Mouse (Mus musculus) midbrain, embryonic 12.5 days (tissue): ENCODE data around the gene Rgs12. TPM values are rescaled to one million over a fixed set of nuclear protein-coding genes. Genes with fewer than 3 reads are reported as not detected.
A peak's percentile ranks its signal among the peaks of the same experiment; 100 is the strongest.

ENCODE experiments used
- ATAC-seq: fragments of 200-750 bp; cut with Nextera tagmentation; 2 replicates; pipeline ENCODE4 v1.8.0; 2017; ENCODE audit warnings: low read depth, moderate TSS enrichment, moderate library complexity; ENCODE audit not compliant: low FRiP score
- H3K27ac ChIP-seq: fragments of 300-500 bp; sonication (generic); replicated peaks from 2 replicates; pipeline ENCODE4 v1.5.1; 2016; ENCODE audit warnings: mild to moderate bottlenecking
- H3K27me3 ChIP-seq: fragments of 300-500 bp; sonication (generic); 2 replicates; pipeline ENCODE4 v1.6.1; 2016; ENCODE audit warnings: mild to moderate bottlenecking
- H3K36me3 ChIP-seq: fragments of 300-500 bp; sonication (generic); 2 replicates; pipeline ENCODE4 v1.6.1; 2016
- H3K4me1 ChIP-seq: fragments of 300-500 bp; sonication (generic); 2 replicates; pipeline ENCODE4 v1.6.1; 2016
- H3K4me2 ChIP-seq: fragments of 300-500 bp; sonication (generic); replicated peaks from 2 replicates; pipeline ENCODE4 v1.6.1; 2016; ENCODE audit warnings: mild to moderate bottlenecking, moderate library complexity
- H3K4me3 ChIP-seq: fragments of 300-500 bp; sonication (generic); 2 replicates; pipeline ENCODE4 v1.5.1; 2016; ENCODE audit warnings: mild to moderate bottlenecking
- H3K9ac ChIP-seq: fragments of 300-500 bp; sonication (generic); replicated peaks from 2 replicates; pipeline ENCODE4 v1.6.1; 2016; ENCODE audit warnings: mild to moderate bottlenecking, moderate library complexity
- H3K9me3 ChIP-seq: fragments of 300-500 bp; sonication (generic); 2 replicates; pipeline ENCODE4 v1.6.1; 2016; ENCODE audit warnings: mild to moderate bottlenecking
- WGBS: fragments of 180-500 bp; shearing (Covaris S2); methylation state at CpG from one replicate; pipeline ENCODE4 v1.1.7; 2016; 5-methylcytosine and 5-hydroxymethylcytosine counted together
- polyA plus RNA-seq: library from polyadenylated mRNA; unstranded; fragments of >200 nt; fragmentation: Nextera tagmentation; extraction: Ambion mirVana; gene quantifications from 2 replicates; pipeline ENCODE4 v1.2.1, GENCODE M21; 2016

Gene Rgs12
- polyA plus RNA-seq, 1 experiment from 2014 or later = 84.6 TPM

DNA sequence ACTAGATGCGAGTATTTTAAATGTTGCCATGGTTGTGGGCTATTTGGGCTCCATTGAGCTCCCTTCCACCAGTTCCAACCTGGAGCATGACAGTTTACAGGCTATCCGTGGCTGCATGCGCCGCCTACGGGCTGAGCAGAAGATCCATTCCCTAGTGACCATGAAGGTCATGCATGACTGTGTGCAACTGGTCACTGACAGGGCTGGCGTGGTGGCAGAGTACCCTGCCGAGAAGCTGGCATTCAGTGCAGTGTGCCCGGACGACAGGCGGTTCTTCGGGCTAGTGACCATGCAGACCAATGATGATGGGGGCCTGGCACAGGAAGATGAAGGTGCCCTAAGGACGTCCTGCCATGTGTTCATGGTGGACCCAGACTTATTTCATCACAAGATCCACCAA lies 16.3 kb downstream of the Rgs12 start:
- Histone ChIP-seq H3K27ac (no peak overlapping the region), H3K4me3 (no peak overlapping the region), H3K36me3 (peaks cover 52% of the 10 kb centered on the region), H3K9ac (no peak overlapping the region), H3K9me3 (no peaks in the 10 kb centered on the region), H3K4me2 (no peak overlapping the region), H3K27me3 (no peaks in the 10 kb centered on the region), H3K4me1 (peaks cover 12% of the 10 kb centered on the region)
- no peak for ATAC-seq
- 96% methylated on average over 12 of the region's 12 CpGs for WGBS

DNA sequence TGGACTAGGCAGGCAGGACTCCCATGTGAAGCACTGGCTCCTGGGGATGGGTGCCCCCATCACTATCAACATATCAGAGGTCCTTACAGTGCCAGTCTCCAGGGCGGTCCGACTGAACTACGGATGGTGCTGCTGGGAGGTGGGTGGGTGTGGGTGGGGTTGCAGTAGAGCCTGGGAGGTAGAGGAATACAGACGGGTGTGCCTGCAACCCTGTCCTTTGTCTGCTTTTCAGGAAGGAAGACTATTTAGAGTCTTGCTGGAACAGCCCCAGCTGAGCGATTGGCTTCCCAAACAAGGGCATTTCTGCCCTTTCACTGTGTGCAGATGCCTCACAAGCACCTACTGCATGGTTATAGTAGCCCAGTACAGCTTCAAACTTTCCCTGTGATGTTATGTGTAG lies 19.1 kb downstream of the Rgs12 start:
- no peak for ATAC-seq

DNA sequence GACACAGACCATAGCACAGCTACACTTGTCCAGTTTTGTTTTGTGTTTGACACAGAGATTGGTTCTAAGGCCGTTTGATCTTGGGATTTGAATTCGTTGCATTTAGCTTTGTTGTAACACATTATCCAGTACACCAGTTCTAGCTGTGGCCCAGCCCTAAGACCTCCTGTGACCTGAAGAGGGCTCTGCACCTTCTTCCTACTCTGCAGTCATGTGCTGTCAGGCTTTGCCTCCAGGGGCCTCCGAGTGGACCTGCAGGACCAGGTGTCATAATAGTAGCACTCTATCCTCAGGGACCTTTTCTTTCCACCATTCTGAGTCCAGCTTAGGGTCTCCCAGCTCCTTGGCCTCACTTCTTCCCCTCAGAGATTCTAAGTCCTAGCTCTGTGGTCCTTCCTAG lies 23.2 kb downstream of the Rgs12 start:
- H3K4me1 ChIP-seq = peaks cover 9% of the 10 kb centered on the region
- no peaks in the 10 kb centered on the region for H3K27me3 ChIP-seq
- H3K4me3 ChIP-seq = no peak overlapping the region
- WGBS = 86% methylated on average over 3 of the region's 3 CpGs
- no peaks in the 10 kb centered on the region for H3K9me3 ChIP-seq
- H3K9ac ChIP-seq = no peak overlapping the region
- H3K36me3 ChIP-seq = peaks cover 74% of the 10 kb centered on the region
- H3K27ac ChIP-seq = no peak overlapping the region
- ATAC-seq = no peak
- no peak overlapping the region for H3K4me2 ChIP-seq

More for the DNA sequence above, 19.1 kb downstream of the Rgs12 start:
- H3K9ac ChIP-seq = no peak overlapping the region
- H3K27me3 ChIP-seq = no peaks in the 10 kb centered on the region
- H3K9me3 ChIP-seq = no peaks in the 10 kb centered on the region
- peaks cover 72% of the 10 kb centered on the region for H3K36me3 ChIP-seq
- no peak overlapping the region for H3K27ac ChIP-seq
- H3K4me3 ChIP-seq = no peak overlapping the region
- H3K4me2 ChIP-seq = no peak overlapping the region
- 87% methylated on average over 5 of the region's 5 CpGs for WGBS
- H3K4me1 ChIP-seq = peaks cover 9% of the 10 kb centered on the region

DNA sequence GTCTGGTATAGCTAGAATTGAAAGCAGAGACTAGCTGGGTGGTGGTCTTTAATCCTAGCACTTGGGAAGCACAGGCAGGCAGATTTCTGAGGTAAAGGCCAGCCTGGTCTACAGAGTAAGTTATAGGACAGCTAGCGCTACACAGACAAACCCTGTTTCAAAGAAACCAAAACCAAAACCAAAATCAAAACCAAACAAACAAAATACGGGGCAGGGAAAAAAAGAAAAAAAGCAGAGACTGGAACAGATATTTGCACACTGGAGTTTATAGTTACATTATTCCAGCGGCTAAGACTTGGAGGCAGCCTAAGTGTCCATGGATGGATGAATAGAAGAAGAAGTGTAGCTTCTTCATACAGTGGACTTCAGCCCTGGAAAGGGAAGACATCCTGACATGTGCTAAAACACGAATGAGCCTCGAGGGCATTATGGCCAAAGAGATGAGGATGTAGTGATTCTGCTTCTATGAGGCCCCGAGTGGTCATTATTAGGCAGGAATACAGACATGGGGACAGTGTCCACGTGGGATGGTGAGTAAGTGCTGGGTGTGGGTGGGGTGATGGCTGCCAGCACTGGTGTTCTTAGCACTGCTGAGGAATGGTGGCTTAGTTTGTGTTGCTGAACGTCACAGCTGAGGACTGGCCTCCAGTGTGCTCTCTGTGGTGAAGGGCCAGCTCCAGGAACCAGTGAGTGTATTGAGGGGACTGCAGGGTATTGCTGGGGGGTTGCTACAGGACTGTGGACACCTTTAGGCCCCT lies 24.5 kb downstream of the Rgs12 start:
- Histone ChIP-seq H3K4me1 (peaks cover 9% of the 10 kb centered on the region), H3K4me2 (no peak overlapping the region), H3K27me3 (no peaks in the 10 kb centered on the region), H3K36me3 (peaks cover 71% of the 10 kb centered on the region), H3K9me3 (no peaks in the 10 kb centered on the region), H3K27ac (no peak overlapping the region), H3K4me3 (no peak overlapping the region), H3K9ac (0 out of 2 replicates have a peak overlapping the region, but pooled peaks have one; percentile 1)
- WGBS = 84% methylated on average over 8 of the region's 8 CpGs
- ATAC-seq = no peak

DNA sequence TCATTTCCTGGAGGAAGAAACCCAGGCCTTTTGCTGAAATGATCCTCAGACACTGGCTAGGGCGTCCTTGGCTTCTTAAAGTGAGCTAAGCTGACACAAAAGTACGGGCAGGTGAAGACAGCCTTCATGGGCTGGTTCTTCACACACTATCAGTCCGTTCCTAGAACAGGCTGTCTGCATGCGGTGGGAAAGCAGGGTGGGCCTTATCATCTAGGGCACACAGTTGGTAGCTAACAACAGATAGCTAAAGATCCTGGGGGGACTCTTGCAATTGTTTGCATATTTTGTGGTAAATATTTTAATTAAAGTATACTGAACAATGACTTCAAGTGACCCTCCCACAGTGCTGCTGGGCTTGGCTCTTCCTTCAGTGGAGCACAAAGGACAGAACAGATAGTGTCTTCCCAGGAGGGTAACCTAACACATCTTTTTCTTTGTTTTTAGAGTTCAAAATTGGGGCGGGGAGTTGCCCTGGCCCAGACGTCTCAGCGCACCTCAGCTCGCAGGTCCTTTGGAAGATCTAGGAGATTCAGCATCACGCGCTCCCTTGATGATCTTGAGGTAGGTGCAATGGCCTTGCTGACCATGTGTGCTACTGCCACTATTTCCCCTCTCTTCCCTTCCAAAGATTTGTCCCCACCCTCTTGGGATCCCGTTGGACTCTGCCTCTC lies 25.7 kb downstream of the Rgs12 start:
- Histone ChIP-seq H3K9me3 (no peaks in the 10 kb centered on the region), H3K36me3 (peaks cover 74% of the 10 kb centered on the region), H3K4me2 (no peak overlapping the region), H3K4me3 (no peak overlapping the region), H3K27ac (no peak overlapping the region), H3K27me3 (no peaks in the 10 kb centered on the region), H3K4me1 (peaks cover 4% of the 10 kb centered on the region), H3K9ac (no peak overlapping the region)
- 90% methylated on average over 11 of the region's 11 CpGs for WGBS
- ATAC-seq = no peak

DNA sequence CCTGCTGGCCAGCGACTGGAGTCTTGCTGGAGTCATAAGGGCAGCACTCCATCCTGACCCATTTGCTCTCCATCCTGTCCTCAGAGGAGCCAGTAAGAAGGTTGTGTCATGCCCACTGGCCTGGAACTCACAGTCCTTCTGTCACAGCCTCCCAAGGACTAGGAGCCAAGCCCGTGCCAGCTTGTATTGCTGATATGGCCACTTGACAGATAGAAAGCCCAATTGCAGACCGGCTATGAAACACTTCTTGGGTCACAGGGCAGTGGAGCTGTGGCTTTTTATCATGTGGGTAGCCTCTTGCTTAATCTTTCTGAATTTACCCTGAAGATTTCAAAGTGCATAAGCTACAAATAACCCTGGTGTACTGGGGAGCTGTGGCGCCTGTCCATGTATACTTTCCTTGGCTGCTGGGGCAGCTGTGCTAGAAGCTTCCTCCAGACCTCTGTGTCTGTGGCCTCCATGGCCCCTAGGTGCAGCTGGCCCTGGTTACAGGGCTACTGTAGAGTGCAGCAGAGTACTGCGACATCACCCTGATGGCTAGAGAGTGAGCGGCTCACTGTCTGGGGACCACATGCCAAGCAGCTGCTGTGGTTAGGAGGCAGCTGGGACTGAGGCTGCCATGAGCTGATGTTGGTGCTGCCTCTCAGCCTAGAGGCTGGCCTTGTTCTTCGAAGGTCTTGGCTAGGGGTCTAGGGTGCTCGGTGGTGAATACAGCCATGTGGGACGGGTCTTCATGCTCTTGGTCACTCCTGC lies 27.5 kb downstream of the Rgs12 start:
- Histone ChIP-seq H3K4me2 (no peak overlapping the region), H3K4me1 (0 out of 2 replicates have a peak, but pooled peaks cover 5% of the 10 kb centered on the region), H3K4me3 (no peak overlapping the region), H3K9ac (no peak overlapping the region), H3K9me3 (no peaks in the 10 kb centered on the region), H3K27me3 (no peaks in the 10 kb centered on the region), H3K36me3 (peaks cover 66% of the 10 kb centered on the region), H3K27ac (no peak overlapping the region)
- ATAC-seq = no peak
- 95% methylated on average over 9 of the region's 9 CpGs for WGBS

DNA sequence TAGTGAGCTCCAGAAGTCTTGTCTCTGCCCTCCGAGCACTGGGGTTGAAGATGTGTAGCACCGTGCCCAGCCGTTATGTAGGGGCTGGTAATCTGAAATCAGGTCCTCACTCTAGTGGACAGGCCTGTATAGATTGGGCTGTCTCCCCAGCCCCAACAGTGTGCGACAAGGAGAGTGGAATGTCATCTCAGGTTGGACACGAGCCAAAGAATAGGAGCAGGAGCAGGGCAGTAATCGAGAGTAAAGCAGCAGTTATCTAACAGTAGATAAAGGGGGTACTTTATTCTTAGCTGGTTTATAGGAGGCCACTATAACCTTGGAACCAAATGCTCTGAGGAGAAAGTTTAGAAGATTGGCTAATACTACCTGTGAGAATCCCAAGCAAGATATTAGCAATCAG lies 30.9 kb downstream of the Rgs12 start:
- H3K36me3 ChIP-seq = peaks cover 74% of the 10 kb centered on the region
- 0 out of 2 replicates have a peak, but pooled peaks cover 5% of the 10 kb centered on the region for H3K4me1 ChIP-seq

DNA sequence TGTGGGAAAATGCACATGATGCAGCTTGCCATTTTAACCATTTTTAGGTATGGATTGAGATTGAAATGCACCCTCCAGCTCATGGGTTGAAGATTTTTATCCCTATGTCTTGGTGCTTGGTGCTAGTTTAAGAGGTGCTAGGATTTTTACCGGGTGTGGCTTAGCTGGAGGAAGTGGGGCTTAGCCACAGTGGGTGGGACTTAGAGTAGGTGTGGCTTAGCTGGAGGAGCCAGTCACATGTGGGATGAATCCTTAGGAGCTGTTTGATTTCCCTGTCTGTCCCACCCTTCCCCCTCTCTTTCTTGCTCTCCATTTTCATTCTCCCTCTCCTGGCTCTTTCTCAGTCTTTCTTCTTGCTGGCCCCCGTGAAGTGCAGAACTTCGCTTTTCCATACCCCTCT lies 32.5 kb downstream of the Rgs12 start:
- no peaks in the 10 kb centered on the region for H3K9me3 ChIP-seq
- H3K4me1 ChIP-seq = 0 out of 2 replicates have a peak, but pooled peaks cover 5% of the 10 kb centered on the region
- H3K4me3 ChIP-seq = no peak overlapping the region
- H3K27ac ChIP-seq = no peak overlapping the region
- peaks cover 66% of the 10 kb centered on the region for H3K36me3 ChIP-seq
- no peak for ATAC-seq
- H3K4me2 ChIP-seq = no peak overlapping the region
- no peaks in the 10 kb centered on the region for H3K27me3 ChIP-seq
- H3K9ac ChIP-seq = no peak overlapping the region
- 40% methylated on average over 3 of the region's 3 CpGs for WGBS

More for the DNA sequence above, 30.9 kb downstream of the Rgs12 start:
- H3K27me3 ChIP-seq = no peaks in the 10 kb centered on the region
- no peak overlapping the region for H3K27ac ChIP-seq
- H3K9me3 ChIP-seq = no peaks in the 10 kb centered on the region
- H3K4me2 ChIP-seq = no peak overlapping the region
- no peak overlapping the region for H3K9ac ChIP-seq
- no peak for ATAC-seq
- no peak overlapping the region for H3K4me3 ChIP-seq
- WGBS = 86% methylated on average over 6 of the region's 6 CpGs

DNA sequence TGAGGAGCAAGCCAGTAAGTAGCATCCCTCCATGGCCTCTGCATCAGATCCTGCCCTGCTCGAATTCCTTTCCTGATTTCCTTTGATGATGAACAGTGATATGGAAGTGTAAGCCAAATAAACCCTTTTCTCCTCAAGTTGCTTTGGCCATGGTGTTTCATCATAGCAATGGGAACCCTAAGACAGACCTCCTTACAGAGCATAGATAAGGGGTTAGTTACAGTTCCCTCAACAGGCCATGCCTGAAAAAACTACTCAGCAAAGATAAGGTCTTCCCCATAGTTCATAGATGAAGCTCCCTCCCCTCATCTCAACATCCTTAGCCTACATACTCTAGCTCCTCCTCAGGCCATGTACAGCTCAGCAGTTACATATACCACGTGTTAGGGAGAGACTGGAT lies 35.7 kb downstream of the Rgs12 start:
- H3K4me1 ChIP-seq = peaks cover 9% of the 10 kb centered on the region; the same call in 1 of the 2 replicates
- H3K36me3 ChIP-seq = peaks cover 66% of the 10 kb centered on the region
- no peak for ATAC-seq
- H3K4me3 ChIP-seq = no peak overlapping the region
- H3K9ac ChIP-seq = no peak overlapping the region
- H3K27me3 ChIP-seq = no peaks in the 10 kb centered on the region
- no peak overlapping the region for H3K4me2 ChIP-seq
- no peak overlapping the region for H3K27ac ChIP-seq
- H3K9me3 ChIP-seq = no peaks in the 10 kb centered on the region
- 77% methylated on average over 2 of the region's 2 CpGs for WGBS

DNA sequence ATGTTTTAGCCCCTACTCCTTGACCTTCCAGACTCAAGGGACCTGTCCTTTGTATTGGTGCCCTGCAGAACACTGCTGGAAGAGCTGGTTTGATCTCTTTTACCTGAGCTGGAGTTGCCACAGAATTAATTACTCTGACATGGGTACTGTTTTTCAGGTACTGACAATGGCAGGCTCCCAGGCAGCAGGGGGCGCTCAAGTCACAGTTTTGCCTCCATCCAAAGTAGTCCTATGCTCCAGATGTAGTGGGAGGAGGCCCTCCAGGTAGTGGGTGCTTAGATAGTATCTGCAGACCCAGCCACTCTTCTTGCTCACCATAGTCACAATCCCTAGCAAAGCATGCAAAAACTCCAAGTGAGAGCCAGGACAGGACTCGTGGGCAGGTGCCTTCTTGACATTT lies 36.6 kb downstream of the Rgs12 start:
- H3K9ac ChIP-seq = no peak overlapping the region
- ATAC-seq = no peak
- H3K27ac ChIP-seq = no peak overlapping the region
- H3K4me2 ChIP-seq = no peak overlapping the region
- no peaks in the 10 kb centered on the region for H3K27me3 ChIP-seq
- H3K4me1 ChIP-seq = peaks cover 7% of the 10 kb centered on the region; the same call in 1 of the 2 replicates
- WGBS = 36% methylated on average over 2 of the region's 2 CpGs
- no peaks in the 10 kb centered on the region for H3K9me3 ChIP-seq
- peaks cover 66% of the 10 kb centered on the region for H3K36me3 ChIP-seq
- H3K4me3 ChIP-seq = no peak overlapping the region

DNA sequence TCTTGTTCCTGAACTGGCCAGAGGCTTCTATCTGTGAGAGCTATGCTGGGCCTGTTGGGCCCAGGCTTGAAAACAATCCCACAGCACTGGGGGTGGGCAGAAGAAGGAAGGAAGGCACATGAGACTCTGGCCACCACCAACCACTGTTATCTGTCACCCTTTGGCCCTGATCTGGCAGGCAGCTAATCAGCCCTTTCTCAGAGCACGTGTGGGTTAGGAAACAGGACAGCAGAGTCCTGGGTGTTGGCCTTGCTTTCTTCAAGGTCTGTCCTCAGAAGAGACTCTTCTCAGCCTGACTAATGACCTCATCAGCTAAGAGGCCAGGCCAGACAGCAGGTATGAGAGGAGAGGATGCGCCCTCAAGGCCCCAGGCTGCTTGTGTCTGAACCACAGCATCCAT lies 38.2 kb downstream of the Rgs12 start:
- Histone ChIP-seq H3K36me3 (peaks cover 63% of the 10 kb centered on the region), H3K27me3 (no peaks in the 10 kb centered on the region), H3K4me1 (peaks cover 4% of the 10 kb centered on the region; the same call in 1 of the 2 replicates), H3K9ac (no peak overlapping the region), H3K27ac (no peak overlapping the region), H3K9me3 (no peaks in the 10 kb centered on the region), H3K4me2 (no peak overlapping the region), H3K4me3 (no peak overlapping the region)
- no peak for ATAC-seq
- WGBS = 83% methylated on average over 2 of the region's 2 CpGs

DNA sequence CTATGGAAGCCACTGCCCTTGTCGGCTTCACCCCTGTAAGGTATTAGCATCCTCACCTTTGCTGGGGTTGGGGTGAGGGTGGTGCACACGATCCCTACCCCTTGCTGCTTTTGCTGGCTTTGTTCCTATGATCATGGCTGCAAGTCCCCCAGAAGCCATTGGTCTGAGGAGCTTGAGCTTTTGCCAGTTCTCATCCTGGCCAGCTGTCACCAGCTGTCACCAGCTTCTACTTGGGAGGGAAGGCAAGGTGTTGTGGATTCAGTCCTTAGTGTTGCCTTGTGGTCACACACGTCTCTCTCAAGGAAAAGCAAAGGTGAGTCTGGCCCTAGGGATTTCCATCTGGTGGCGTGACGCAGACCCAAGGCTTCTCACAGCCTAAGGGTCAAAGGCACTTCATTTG lies 39.4 kb downstream of the Rgs12 start:
- ATAC-seq = no peak
- H3K27me3 ChIP-seq = no peaks in the 10 kb centered on the region
- no peak overlapping the region for H3K27ac ChIP-seq
- no peak overlapping the region for H3K4me2 ChIP-seq
- WGBS = 87% methylated on average over 5 of the region's 5 CpGs
- H3K9ac ChIP-seq = no peak overlapping the region
- peaks cover 50% of the 10 kb centered on the region for H3K36me3 ChIP-seq
- no peaks in the 10 kb centered on the region for H3K9me3 ChIP-seq
- H3K4me1 ChIP-seq = peaks cover 4% of the 10 kb centered on the region; the same call in 1 of the 2 replicates
- no peak overlapping the region for H3K4me3 ChIP-seq
